Mouse (Mus musculus) retina, adult 2 months (tissue): ENCODE data around the gene Sgo2b.
"Not testable (repeated sequence)": the region's sequence is repeated elsewhere in the genome, so short reads cannot be mapped to it uniquely, and the experiment has no call there.

Experiments
- DNase-seq: peaks from one replicate; pipeline ENCODE4 v3.0.0-alpha.2; 2012; ENCODE audit warnings: low read depth, low spot score

Sgo2b gene

DNA sequence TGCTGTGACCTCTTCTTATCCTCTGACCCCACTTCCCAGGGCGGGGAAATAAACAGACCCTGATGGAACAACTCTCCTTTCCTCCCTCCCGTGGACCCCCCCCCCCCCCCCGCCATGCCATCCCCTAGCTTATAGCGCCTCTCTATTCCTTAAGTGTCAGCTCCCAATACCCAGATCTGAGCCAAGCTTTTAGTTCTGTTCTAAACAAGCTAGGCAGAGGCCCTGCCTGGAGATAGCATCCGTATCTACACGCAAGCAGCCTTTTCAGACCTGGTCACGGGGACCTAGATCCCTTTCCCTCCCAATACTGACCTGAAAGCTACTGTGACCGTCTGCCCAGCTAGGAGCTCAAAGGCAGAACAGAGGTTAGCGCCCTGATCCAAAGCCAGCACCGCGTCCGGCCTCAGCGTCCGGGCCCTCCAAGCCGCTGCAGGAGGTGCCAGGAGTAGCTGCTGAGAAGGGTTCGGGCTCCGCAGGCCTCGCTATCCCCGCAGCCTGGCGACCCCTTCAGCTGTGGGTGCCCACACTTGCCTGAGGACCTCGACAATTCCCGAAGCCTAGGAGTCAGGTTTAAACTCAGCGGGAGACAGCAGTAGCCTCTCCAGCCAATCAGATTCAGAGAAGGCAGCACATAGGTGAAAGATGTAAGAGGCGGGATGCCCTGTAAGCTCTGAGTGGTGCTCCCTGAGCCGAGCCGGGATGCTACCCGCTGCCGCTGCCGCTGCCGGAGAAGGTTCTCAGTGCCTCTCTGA is at the start of gene Sgo2b:
TSS of gene Sgo2b (minus strand) at position 623 of the 752 bp plus-strand sequence.
- DNase-seq = no peak

DNA sequence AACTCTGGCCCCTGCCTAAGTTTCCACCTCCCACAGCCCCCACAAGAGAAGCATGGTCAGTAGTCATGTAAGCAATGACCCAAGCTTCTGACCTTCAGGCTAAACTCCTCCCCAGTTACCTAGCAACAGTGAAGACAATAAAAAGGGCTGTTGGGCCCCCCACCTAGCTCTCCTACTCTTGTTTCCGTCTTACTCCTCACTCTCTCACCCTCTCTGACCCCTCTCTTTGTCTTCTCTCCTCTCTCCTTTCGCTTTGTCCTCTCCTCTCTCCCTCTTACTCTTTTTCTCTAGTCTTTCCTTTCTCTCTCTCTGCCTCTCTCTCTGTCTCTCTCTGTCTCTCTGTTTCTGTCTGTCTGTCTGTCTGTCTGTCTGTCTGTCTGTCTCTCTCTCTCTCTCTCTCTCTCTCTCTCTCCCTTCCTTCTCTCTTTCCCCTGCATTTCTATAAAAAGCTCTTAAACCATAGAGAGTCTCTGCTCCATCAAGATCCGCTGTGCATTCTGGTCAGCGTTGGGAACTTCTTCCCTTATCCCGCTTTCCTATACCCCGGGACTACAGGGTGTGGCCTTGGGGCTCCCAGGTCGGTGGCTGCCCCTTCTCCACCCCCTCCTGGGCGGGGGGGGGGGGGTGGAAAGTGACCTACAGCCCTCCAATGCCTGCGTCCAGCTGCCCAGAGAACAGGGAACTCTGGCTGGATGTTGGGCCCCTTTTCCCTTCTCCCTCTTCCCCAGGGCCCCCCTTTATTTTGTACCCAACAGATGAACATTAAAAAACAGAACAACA is 18.8 kb upstream of the Sgo2b start:
- not testable (repeated sequence) for DNase-seq

DNA sequence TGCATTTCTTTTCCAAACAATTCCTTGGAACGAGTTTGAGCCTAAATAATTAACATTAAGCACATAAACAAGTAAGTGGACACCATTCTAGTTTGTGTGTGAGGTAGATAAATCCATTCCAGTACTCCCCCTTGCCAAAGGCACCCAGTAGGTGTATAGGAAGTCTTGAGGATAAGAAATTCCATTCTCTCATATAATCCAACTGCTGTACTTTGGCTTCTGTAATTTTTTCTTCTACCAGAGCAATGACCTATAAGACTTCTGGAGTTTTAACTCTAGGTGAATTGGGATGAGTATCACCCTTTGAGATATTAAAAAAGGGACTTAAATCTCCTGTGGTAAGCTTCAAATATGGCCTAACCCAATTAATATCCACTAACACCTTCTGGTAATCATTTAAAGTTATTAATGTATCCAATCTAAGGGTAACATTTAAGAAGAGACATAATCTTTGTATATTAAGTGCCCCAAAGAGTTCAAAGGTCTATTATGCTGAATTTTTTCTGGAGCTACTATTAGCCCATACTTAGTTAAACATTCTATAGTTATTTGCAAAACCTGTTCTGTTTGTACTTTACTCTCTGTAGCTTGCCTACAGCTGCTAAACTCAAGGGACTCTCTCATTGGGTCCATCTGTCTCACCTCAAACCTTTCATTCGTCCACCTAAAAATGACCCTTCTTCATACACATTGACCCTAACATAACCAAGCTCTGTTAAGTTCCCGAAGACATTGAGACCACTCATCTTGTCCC is 9.2 kb upstream of the Sgo2b start:
- no peak for DNase-seq

DNA sequence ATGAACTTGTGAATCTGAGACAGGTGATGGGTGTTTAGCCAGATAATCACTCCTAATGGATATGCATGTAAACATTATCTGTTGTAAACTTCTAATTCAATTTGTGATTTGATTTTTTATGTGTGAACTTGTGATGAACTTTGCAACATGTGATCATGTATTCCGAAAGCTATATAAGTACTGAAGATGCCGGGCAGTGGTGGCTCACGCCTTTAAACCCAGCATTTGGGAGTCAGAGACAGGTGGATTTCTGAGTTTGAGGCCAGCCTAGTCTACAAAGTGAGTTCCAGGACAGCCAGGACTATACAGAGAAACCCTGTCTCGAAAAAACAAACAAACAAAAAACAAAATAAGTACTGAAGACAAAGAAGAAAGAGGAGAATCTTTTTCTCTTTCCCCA is 1.8 kb upstream of the Sgo2b start:
- not testable (repeated sequence) for DNase-seq

DNA sequence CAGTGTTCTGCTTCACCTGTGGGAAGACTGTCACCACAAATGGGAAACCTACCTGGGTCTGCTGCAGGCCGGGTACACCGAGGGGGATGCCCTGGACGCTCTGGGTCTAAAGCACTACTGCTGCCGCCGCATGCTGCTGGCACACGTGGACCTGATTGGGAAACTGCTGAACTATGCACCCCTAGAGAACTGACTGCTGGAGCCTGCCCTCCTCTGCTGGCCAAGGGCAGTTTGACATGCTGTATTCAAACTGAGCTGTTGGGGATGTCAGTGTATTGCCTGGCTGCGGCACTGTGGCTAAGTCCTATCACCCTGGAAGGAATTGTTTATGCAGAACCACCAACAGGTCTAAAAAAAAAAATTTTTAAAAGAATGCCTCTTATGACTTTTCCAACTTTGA is 18.9 kb downstream of the Sgo2b start:
- DNase-seq = no peak

DNA sequence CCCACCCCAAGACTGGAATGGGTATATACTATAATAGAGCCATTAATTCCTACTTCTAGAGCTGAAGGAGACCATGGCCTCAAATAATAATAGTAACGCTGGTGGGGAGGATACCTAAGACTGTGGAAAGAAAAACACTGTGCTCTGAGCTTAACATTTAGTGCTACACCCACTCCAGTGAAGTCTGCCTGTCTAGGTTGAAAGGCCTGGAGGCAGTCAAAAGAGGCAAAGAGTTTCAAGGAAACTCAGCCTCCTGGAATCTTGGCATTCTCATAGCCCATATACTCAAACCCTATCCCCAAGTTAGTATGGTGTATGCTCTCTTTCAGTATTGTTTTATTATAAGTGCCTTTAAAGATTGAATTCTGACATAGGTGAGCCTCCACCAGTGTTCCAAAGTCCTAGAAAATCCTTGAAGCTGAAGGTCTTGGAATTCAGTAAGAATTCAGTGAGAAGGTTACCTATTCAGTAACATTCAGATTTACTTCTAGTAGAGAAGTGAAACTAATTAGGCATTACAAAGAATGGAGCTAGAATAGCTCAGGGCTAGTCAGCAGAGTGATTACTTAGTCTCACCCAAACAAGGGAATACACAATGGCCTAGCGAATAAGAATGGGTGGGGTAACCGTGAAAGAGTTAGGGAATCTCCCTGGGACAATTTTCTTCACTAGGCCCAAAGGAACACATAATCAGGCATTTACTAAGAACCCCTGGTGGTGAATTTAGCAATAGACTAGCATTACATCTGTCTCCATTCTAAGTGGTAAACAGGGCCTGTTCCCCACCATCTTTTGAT is 22.5 kb downstream of the Sgo2b start:
- DNase-seq = no peak

DNA sequence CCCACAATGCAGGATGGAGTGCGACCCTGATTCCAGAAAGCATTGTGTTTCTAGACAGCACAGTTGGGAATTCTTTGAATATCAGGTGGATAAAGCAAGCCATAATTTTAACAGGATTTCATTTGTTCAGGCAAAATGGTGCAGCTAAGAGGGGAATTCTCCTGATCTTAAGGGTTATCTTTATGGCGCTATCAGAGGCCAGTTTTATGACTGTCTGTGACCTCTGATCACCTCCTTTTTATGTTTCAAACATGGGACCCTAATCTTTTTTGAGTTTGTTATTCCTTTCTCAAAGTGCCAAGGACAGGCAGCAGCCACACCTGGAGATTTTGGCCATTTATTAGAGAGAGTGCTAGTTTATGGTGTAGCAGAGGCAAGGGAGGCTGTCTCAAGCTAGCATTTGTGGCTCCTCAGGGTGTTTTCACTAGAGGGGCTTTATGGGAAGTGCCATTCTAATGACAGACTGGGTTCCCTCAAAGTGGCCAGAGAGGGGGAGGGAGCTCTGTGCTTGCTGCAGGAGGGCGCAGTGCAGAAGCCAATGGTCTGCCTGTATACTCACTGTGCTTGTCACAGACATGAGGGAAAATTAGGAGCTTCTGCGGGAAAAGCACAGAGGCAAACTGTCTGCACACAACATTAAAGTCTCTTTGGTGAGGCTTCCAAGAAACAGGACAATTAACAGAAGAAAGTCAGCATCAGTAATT is 30.6 kb downstream of the Sgo2b start:
- no peak for DNase-seq

DNA sequence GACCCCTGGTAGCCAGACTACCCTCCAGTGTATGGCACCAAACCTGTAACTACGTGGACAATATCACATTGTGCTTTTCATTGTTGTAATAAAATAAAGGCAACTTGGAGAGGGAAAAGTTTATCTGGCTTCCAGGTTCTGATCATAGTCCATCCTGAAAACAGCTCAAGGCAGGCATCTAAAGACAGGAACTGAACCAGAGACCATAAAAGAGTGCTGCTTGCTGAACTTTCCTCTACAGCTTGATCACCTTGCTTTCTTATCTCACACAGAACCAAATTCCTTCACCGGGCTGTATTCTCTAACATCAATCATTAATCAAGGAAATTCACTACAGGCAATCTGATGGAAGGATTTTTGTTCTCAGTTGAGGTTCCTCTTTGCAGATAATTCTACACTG is 57.0 kb downstream of the Sgo2b start:
- no peak for DNase-seq

DNA sequence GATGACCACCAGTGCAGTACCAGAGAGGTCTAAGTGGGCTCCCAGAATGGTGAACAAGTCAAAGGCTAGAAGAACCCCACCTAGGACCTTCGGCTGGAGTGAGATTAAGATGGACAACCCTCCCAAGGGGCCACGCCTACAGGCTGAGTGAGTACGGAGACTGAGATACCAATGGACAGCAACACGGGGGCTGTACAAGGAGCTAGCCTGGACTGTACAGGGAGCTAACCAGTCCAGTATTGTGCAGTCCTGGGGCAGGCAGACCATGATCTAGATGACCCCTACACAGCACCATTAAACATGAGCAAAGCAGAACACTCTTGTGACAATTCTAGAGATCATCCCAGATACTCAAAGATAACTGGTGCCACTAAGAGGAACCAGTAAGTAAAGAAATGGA is 73.7 kb downstream of the Sgo2b start:
- no peak for DNase-seq

DNA sequence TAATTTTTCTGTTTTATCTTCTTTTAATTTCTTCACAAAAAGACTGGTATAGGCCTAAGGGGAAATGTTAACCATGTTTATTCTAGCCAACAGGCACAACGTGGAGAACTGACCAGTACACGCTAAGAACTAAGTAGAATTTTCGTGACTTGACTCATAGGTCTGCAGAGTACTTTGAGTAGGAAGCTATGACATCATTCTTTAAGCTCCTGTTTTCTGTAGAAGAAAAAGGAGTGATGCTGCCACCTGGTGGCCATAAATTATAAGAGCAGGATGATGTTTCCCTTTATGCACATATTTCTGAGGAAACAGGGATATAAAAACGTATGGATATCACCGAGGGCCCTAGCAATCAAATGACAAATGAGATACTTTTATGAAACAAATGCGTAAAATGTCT is 74.7 kb downstream of the Sgo2b start:
- DNase-seq = peak; percentile 42

DNA sequence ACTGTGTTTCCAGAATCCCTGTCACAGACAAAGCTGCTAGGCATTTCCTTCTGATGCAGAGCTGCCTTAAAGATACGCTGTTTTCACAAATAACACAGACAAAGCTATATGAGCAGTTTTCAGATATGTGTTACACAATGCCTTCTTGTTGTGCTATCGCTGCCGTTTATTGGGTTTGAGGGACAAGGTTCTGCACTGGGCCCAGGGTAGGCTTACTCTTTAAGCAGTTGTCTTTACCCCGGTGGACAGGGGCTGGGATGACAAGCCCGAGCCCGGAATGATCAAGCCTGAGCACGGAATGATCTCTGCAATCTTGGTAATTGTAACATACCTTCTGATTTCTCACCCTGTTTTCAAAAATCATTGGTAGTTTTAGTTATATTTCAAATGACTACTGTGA is 75.1 kb downstream of the Sgo2b start:
- no peak for DNase-seq
